Mouse (Mus musculus): Measurements from ENCODE around the gene Esr1.
"Not testable (repeated sequence)": the region's sequence is repeated elsewhere in the genome, so short reads cannot be mapped to it uniquely, and the experiment has no call there.

Gene Esr1

GRCm38 (mm10) chr10:4611386-4612155, at the start of gene Esr1:
Gene Esr1 (plus strand): TSS chr10:4611593.
- peak; percentile 27 for DNase-seq (ENCODE audit: extremely low read depth, insufficient read length, low spot score)

- no peak for DNase-seq (ENCODE audit: extremely low read depth, insufficient read length, low spot score)
Measured at GRCm38 (mm10) chr10:4565148-4565547, 46.2 kb upstream of the Esr1 start.

- no peak for DNase-seq (ENCODE audit: extremely low read depth, insufficient read length, low spot score)
Measured at GRCm38 (mm10) chr10:4570778-4571177, 40.6 kb upstream of the Esr1 start.

GRCm38 (mm10) chr10:4571304-4571703, 40.1 kb upstream of the Esr1 start:
- no peak for DNase-seq (ENCODE audit: extremely low read depth, insufficient read length, low spot score)

- no peak for DNase-seq (ENCODE audit: extremely low read depth, insufficient read length, low spot score)
Measured at GRCm38 (mm10) chr10:4581905-4582304, 29.5 kb upstream of the Esr1 start.

- no peak for DNase-seq (ENCODE audit: extremely low read depth, insufficient read length, low spot score)
Measured at GRCm38 (mm10) chr10:4586691-4587090, 24.7 kb upstream of the Esr1 start.

- DNase-seq (ENCODE audit: extremely low read depth, insufficient read length, low spot score): no peak
Measured at GRCm38 (mm10) chr10:4589576-4589975, 21.8 kb upstream of the Esr1 start.

- no peak for DNase-seq (ENCODE audit: extremely low read depth, insufficient read length, low spot score)
Measured at GRCm38 (mm10) chr10:4590956-4591355, 20.4 kb upstream of the Esr1 start.

GRCm38 (mm10) chr10:4593828-4594227, 17.6 kb upstream of the Esr1 start:
- no peak for DNase-seq (ENCODE audit: extremely low read depth, insufficient read length, low spot score)

- DNase-seq (ENCODE audit: extremely low read depth, insufficient read length, low spot score): no peak
Measured at GRCm38 (mm10) chr10:4597211-4597610, 14.2 kb upstream of the Esr1 start.

- DNase-seq (ENCODE audit: extremely low read depth, insufficient read length, low spot score): no peak
Measured at GRCm38 (mm10) chr10:4598244-4598842, 13.1 kb upstream of the Esr1 start.

GRCm38 (mm10) chr10:4598916-4599315, 12.5 kb upstream of the Esr1 start:
- no peak for DNase-seq (ENCODE audit: extremely low read depth, insufficient read length, low spot score)

GRCm38 (mm10) chr10:4599591-4599990, 11.8 kb upstream of the Esr1 start:
- DNase-seq (ENCODE audit: extremely low read depth, insufficient read length, low spot score): no peak

- no peak for DNase-seq (ENCODE audit: extremely low read depth, insufficient read length, low spot score)
Measured at GRCm38 (mm10) chr10:4600796-4601474, 10.5 kb upstream of the Esr1 start.

GRCm38 (mm10) chr10:4601612-4602011, 9.8 kb upstream of the Esr1 start:
- not testable (repeated sequence) for DNase-seq (ENCODE audit: extremely low read depth, insufficient read length, low spot score)

GRCm38 (mm10) chr10:4602466-4602865, 8.9 kb upstream of the Esr1 start:
- DNase-seq (ENCODE audit: extremely low read depth, insufficient read length, low spot score): no peak

- no peak for DNase-seq (ENCODE audit: extremely low read depth, insufficient read length, low spot score)
Measured at GRCm38 (mm10) chr10:4604527-4605209, 6.7 kb upstream of the Esr1 start.

GRCm38 (mm10) chr10:4610234-4610633, 1.2 kb upstream of the Esr1 start:
- no peak for DNase-seq (ENCODE audit: extremely low read depth, insufficient read length, low spot score)

- peak; percentile 52 for DNase-seq (ENCODE audit: extremely low read depth, insufficient read length, low spot score)
Measured at GRCm38 (mm10) chr10:4612313-4613036, 1.1 kb downstream of the Esr1 start.

GRCm38 (mm10) chr10:4618026-4618425, 6.6 kb downstream of the Esr1 start:
- no peak for DNase-seq (ENCODE audit: extremely low read depth, insufficient read length, low spot score)

GRCm38 (mm10) chr10:4618686-4619085, 7.3 kb downstream of the Esr1 start:
- no peak for DNase-seq (ENCODE audit: extremely low read depth, insufficient read length, low spot score)
